Mouse (Mus musculus) leukemia stem cell, adult 10-12 weeks (primary cell): ENCODE measurements around the gene Hist1h1c. TPM values are rescaled to one million over a fixed set of nuclear protein-coding genes. Genes with fewer than 3 reads are reported as not detected.

Source experiments
- polyA plus RNA-seq: library from polyadenylated mRNA; stranded (reverse); fragments of >175 nt; gene quantifications from 2 replicates; pipeline ENCODE4 v1.2.3, GENCODE M21; 2012; ENCODE audit warnings: low replicate concordance

Gene Hist1h1c
- polyA plus RNA-seq, 1 experiment: 32.3 TPM

Other genes with a start within 250 kb of the Hist1h1c start
- not detected in 2 replicates for gene Btn2a2, start 250.0 kb upstream of the Hist1h1c start, polyA plus RNA-seq
- 22.4 and 24.1 TPM in 2 replicates for gene Hist1h4h, start 207.8 kb upstream of the Hist1h1c start, polyA plus RNA-seq
- 1,274 and 2,101 TPM in 2 replicates for gene Hist1h2af, start 204.9 kb upstream of the Hist1h1c start, polyA plus RNA-seq
- gene Hist1h3g, start 203.4 kb upstream of the Hist1h1c start, polyA plus RNA-seq: 9.7 and 27.2 TPM in 2 replicates
- gene Hist1h2bh, start 195.4 kb upstream of the Hist1h1c start, polyA plus RNA-seq: 2.6 and 2.9 TPM in 2 replicates
- gene Hist1h3f, start 194.8 kb upstream of the Hist1h1c start, polyA plus RNA-seq: 7.8 and 13.9 TPM in 2 replicates
- 39.6 and 48.6 TPM in 2 replicates for gene Hist1h4f, start 187.2 kb upstream of the Hist1h1c start, polyA plus RNA-seq
- 0.89 and 1.4 TPM in 2 replicates for gene Hist1h1d, start 185.5 kb upstream of the Hist1h1c start, polyA plus RNA-seq
- 12.2 and 20.5 TPM in 2 replicates for gene Hist1h3e, start 176.4 kb upstream of the Hist1h1c start, polyA plus RNA-seq
- gene Hist1h2ae, start 167.6 kb upstream of the Hist1h1c start, polyA plus RNA-seq: 20.4 and 37.8 TPM in 2 replicates
- 19.7 and 30.7 TPM in 2 replicates for gene Hist1h2bg, start 167.4 kb upstream of the Hist1h1c start, polyA plus RNA-seq
- 15.2 and 20.1 TPM in 2 replicates for gene Hist1h2bf, start 164.6 kb upstream of the Hist1h1c start, polyA plus RNA-seq
- gene Hist1h2ad, start 164.4 kb upstream of the Hist1h1c start, polyA plus RNA-seq: 1.2 and 1.8 TPM in 2 replicates
- gene Hist1h3d, start 163.0 kb upstream of the Hist1h1c start, polyA plus RNA-seq: 1.1 and 5.4 TPM in 2 replicates
- 21.9 and 50.4 TPM in 2 replicates for gene Hist1h4d, start 157.2 kb upstream of the Hist1h1c start, polyA plus RNA-seq
- gene Hist1h2be, start 117.7 kb upstream of the Hist1h1c start, polyA plus RNA-seq: 1.7 and 2.0 TPM in 2 replicates
- gene Hist1h1e, start 116.2 kb upstream of the Hist1h1c start, polyA plus RNA-seq: 6.8 and 18.7 TPM in 2 replicates
- 1.7 and 2.0 TPM in 2 replicates for gene Hist1h2ac, start 54.9 kb upstream of the Hist1h1c start, polyA plus RNA-seq
- 3.1 and 3.3 TPM in 2 replicates for gene Hist1h2bc, start 54.6 kb upstream of the Hist1h1c start, polyA plus RNA-seq
- not detected in 2 replicates for gene Hist1h1t, start 43.0 kb upstream of the Hist1h1c start, polyA plus RNA-seq
- 3.9 and 4.0 TPM in 2 replicates for gene Hist1h4c, start 40.4 kb upstream of the Hist1h1c start, polyA plus RNA-seq
- gene Hfe, start 28.0 kb upstream of the Hist1h1c start, polyA plus RNA-seq: 5.0 and 7.1 TPM in 2 replicates
- 4.9 and 12.8 TPM in 2 replicates for gene Hist1h3c, start 6.8 kb downstream of the Hist1h1c start, polyA plus RNA-seq
- 14.4 and 31.0 TPM in 2 replicates for gene Hist1h2bb, start 7.9 kb downstream of the Hist1h1c start, polyA plus RNA-seq
- gene Hist1h2ab, start 12.3 kb downstream of the Hist1h1c start, polyA plus RNA-seq: 39.8 and 47.5 TPM in 2 replicates
- 4.5 and 16.4 TPM in 2 replicates for gene Hist1h3b, start 13.5 kb downstream of the Hist1h1c start, polyA plus RNA-seq
- 7.2 and 8.6 TPM in 2 replicates for gene Hist1h4b, start 18.2 kb downstream of the Hist1h1c start, polyA plus RNA-seq
- 40.2 and 48.3 TPM in 2 replicates for gene Hist1h4a, start 22.4 kb downstream of the Hist1h1c start, polyA plus RNA-seq
- 0.45 and 5.1 TPM in 2 replicates for gene Hist1h3a, start 23.6 kb downstream of the Hist1h1c start, polyA plus RNA-seq
- 1.2 and 1.7 TPM in 2 replicates for gene Hist1h1a, start 24.9 kb downstream of the Hist1h1c start, polyA plus RNA-seq
- not detected in 2 replicates for gene Trim38, start 31.1 kb downstream of the Hist1h1c start, polyA plus RNA-seq
- not detected in 2 replicates for gene Slc17a2, start 68.2 kb downstream of the Hist1h1c start, polyA plus RNA-seq
- gene Slc17a3, start 100.6 kb downstream of the Hist1h1c start, polyA plus RNA-seq: not detected in 2 replicates
- gene Slc17a1, start 128.9 kb downstream of the Hist1h1c start, polyA plus RNA-seq: not detected in 2 replicates
- gene Slc17a4, start 176.2 kb downstream of the Hist1h1c start, polyA plus RNA-seq: not detected in 2 replicates
- gene Hist1h2ba, start 195.3 kb downstream of the Hist1h1c start, polyA plus RNA-seq: not detected in 2 replicates
- not detected in 2 replicates for gene Hist1h2aa, start 195.7 kb downstream of the Hist1h1c start, polyA plus RNA-seq